Mouse (Mus musculus): ENCODE measurements at regions not wholly inside any gene's neighbourhood (a gene's known extent, or its start where the extent isn't known, plus 50 kb on each side); places are given as distances from the start of the nearest gene placed in this dataset.
A peak's percentile ranks its signal among the peaks of the same experiment; 100 is the strongest.

DNA sequence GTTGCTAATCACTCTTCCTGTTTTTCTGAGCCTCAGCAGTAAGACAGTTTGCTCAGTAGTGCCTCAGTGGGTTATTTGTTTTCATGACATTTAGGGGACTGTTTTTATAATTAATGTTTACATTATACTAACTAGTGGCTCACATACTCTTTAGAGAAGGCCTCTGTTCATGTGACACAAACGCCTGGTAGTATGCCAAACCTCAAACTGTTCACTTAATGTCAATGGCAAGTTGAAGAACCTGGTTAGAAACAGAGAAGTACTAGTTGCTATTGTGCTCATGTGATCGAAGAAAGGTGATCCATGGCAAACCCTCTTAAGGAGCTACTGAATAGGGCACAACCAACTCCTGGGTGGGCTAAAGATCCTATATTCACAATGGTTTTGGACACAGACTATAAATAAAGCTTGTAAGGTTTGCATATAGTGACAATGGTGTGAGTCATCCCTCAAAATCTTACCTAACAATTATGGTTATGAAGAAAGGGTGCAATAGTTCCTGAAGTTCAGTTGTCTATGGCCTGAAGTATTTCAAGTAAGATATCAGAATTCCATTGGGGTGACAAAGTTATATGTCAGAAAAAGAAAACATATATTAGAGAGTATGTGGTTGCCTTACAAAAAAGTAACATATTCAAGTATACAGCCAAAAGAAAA lies 340.1 kb upstream of the Dph6 start:
- DNase-seq (ENCODE audit: low read depth), result no peak
- TF ChIP-seq CTCF (IDR thresholded peaks at IDR 0.05; ENCODE audit: borderline replicate concordance, extremely low read depth, insufficient read depth, insufficient read length) (no peak), POLR2A (IDR thresholded peaks at IDR 0.05; ENCODE audit: borderline replicate concordance, extremely low read depth, insufficient read depth, insufficient read length, poor library complexity, severe bottlenecking) (no peak)

- TF ChIP-seq POLR2A (IDR thresholded peaks at IDR 0.05; ENCODE audit: borderline replicate concordance, extremely low read depth, insufficient read depth, insufficient read length, poor library complexity, severe bottlenecking), result no peak
- TF ChIP-seq CTCF (IDR thresholded peaks at IDR 0.05; ENCODE audit: borderline replicate concordance, extremely low read depth, insufficient read depth, insufficient read length), result no peak
- DNase-seq (ENCODE audit: low read depth), result no peak
These were observed 359.2 kb upstream of the Dph6 start for GRCm38 (mm10) chr2:115013916-115014315.

DNA sequence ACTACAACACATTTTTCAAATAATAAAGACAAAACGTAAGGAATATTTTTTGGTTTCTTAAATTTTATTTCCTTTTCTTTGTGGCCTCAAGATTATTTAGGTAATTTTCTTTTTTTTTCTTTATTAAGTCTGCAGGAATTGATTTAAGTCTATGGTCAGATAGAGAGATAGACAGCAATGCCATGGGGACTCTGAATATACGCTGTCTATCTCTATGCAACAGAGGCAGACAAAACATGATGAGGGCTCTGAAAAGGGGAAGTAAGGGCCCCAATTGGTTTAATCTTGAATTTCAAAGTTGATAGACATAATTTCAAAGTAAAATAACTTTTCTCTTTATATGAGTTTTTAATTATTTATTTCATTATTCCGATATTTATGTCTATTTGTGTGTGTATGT lies 372.0 kb upstream of the Dph6 start:
- TF ChIP-seq CTCF (IDR thresholded peaks at IDR 0.05; ENCODE audit: borderline replicate concordance, extremely low read depth, insufficient read depth, insufficient read length), result no peak
- no peak for TF ChIP-seq POLR2A (IDR thresholded peaks at IDR 0.05; ENCODE audit: borderline replicate concordance, extremely low read depth, insufficient read depth, insufficient read length, poor library complexity, severe bottlenecking)
- DNase-seq (ENCODE audit: low read depth), result no peak

- peak; percentile 48 for DNase-seq (ENCODE audit: low read depth)
- no peak for TF ChIP-seq CTCF (IDR thresholded peaks at IDR 0.05; ENCODE audit: borderline replicate concordance, extremely low read depth, insufficient read depth, insufficient read length)
- TF ChIP-seq POLR2A (IDR thresholded peaks at IDR 0.05; ENCODE audit: borderline replicate concordance, extremely low read depth, insufficient read depth, insufficient read length, poor library complexity, severe bottlenecking), result no peak
These were observed 376.4 kb upstream of the Dph6 start for GRCm38 (mm10) chr2:115031134-115031533.

DNA sequence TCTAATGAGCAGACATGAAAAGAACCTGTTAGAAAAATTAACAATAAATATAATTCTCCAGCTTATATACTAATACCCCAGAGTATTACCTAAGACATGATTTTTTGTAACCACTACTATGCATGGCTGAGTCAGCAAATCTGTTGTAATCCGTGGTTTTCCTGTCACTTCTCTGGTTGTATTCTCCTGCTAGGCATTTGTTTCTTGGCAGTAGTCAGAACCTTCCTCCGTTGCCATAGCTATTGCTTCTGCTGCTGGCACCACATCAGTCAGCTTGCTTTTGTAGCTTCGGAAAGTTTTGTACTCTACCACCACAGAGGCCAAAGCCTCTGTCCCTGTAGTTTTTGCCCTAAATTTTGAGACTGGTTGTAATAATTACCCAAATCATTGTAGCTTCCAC lies 381.4 kb upstream of the Dph6 start:
- peak; percentile 89 for DNase-seq (ENCODE audit: low read depth)
- TF ChIP-seq CTCF (IDR thresholded peaks at IDR 0.05; ENCODE audit: borderline replicate concordance, extremely low read depth, insufficient read depth, insufficient read length), result no peak
- no peak for TF ChIP-seq POLR2A (IDR thresholded peaks at IDR 0.05; ENCODE audit: borderline replicate concordance, extremely low read depth, insufficient read depth, insufficient read length, poor library complexity, severe bottlenecking)

DNA sequence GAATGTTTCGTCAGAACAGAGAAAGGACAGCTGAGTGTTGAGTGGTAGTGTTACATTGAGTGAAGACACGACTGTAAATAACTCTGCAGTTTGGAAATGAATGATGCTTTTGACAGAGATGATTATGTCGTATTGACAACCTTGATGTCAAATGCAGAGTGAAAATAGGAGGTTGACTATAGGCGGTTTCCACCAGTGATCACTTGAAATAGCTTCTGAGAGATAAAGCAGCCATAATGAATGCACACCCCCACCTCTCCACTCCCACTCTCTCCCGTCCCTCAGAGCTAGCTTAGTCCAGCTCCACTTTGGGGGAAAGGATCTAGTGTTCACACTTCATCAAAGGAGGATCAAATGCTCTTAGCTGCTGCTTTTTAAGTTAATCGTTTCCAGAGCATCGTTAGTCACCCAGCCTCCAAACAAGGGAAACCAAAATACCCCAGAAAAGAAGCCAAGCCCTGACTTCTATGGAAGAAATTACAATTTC lies 387.6 kb upstream of the Dph6 start:
- no peak for DNase-seq (ENCODE audit: low read depth)
- TF ChIP-seq POLR2A (IDR thresholded peaks at IDR 0.05; ENCODE audit: borderline replicate concordance, extremely low read depth, insufficient read depth, insufficient read length, poor library complexity, severe bottlenecking) (no peak), CTCF (IDR thresholded peaks at IDR 0.05; ENCODE audit: borderline replicate concordance, extremely low read depth, insufficient read depth, insufficient read length) (no peak)

GRCm38 (mm10) chr2:115056327-115057070 lies 401.7 kb upstream of the Dph6 start:
- no peak for TF ChIP-seq POLR2A (IDR thresholded peaks at IDR 0.05; ENCODE audit: borderline replicate concordance, extremely low read depth, insufficient read depth, insufficient read length, poor library complexity, severe bottlenecking)
- TF ChIP-seq CTCF (IDR thresholded peaks at IDR 0.05; ENCODE audit: borderline replicate concordance, extremely low read depth, insufficient read depth, insufficient read length), result no peak
- peak; percentile 94 for DNase-seq (ENCODE audit: low read depth)

DNA sequence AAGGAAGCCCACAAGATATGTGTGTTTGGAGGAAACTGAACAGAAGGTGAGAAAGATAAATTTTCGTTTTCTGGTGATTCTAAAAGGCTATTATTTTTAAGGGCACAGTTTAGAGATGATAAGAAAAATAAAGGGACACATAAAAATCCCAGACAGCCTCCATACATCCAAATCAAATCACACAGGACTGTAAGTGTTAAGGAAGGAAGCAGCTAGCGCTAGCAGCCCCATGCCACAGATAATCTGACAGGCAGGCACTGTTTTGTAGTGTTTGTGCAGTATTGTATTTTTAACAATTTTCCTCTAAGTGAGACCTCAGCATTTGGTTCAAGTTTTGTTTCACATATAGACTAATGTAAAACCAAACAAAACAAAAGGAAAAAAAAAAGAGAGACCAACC lies 402.4 kb upstream of the Dph6 start:
- TF ChIP-seq POLR2A (IDR thresholded peaks at IDR 0.05; ENCODE audit: borderline replicate concordance, extremely low read depth, insufficient read depth, insufficient read length, poor library complexity, severe bottlenecking) (no peak), CTCF (IDR thresholded peaks at IDR 0.05; ENCODE audit: borderline replicate concordance, extremely low read depth, insufficient read depth, insufficient read length) (no peak)
- peak; percentile 37 for DNase-seq (ENCODE audit: low read depth)

DNA sequence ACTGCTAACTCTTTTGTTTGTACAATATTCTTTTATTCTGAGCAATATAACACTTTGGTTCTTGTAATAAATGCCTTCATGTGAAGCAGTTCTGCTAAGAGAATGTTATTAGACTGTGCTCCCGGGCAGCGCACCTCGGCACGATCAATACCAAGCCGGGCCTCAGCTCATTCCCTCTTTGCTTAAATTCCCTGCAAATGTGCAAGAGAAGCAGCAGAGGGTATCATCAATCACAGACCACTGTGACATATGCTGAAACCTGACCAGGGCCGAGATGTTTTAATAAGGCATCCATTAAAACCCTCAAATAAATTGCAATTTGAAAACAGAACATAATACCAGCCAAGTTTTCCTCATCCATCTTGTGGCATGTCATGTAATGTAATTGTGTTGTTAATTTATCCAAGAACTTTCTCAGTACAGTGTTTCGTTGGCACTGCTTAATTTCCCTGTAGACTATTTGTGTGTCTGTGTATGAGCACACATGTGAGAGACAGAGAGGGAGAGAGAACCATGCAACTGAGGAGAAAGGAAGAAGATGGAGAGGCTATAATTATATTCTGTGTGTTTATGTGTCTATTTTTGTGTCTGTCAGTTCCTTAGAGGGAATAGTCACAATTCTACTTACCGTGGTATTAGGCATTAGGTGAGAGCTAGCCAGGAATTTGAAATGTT lies 412.9 kb upstream of the Dph6 start:
- TF ChIP-seq POLR2A (IDR thresholded peaks at IDR 0.05; ENCODE audit: borderline replicate concordance, extremely low read depth, insufficient read depth, insufficient read length, poor library complexity, severe bottlenecking) (no peak), CTCF (IDR thresholded peaks at IDR 0.05; ENCODE audit: borderline replicate concordance, extremely low read depth, insufficient read depth, insufficient read length) (no peak)
- peak; percentile 26 for DNase-seq (ENCODE audit: low read depth)

- peak; percentile 14 for DNase-seq (ENCODE audit: low read depth)
- TF ChIP-seq POLR2A (IDR thresholded peaks at IDR 0.05; ENCODE audit: borderline replicate concordance, extremely low read depth, insufficient read depth, insufficient read length, poor library complexity, severe bottlenecking) (no peak), CTCF (IDR thresholded peaks at IDR 0.05; ENCODE audit: borderline replicate concordance, extremely low read depth, insufficient read depth, insufficient read length) (no peak)
These were observed 414.9 kb upstream of the Dph6 start for GRCm38 (mm10) chr2:115069704-115070103.

DNA sequence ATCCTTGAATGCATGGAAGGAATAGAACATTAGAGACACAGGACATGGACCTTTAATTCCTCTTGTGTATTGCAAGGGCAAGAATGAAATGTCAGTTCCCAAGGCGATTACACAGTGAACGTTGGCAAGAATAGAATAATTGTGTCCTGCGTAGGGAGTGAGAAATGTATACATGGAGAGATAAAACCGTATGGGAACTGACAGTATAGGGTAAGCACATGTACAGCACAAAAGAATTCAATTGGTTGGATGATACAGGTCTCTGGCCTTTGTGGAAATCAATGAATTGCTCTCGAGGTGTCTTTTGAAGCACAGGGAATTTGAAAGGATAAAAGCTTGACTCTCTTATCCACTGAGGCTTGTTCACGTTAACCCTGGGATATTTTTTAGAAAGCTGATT lies 415.4 kb upstream of the Dph6 start:
- TF ChIP-seq POLR2A (IDR thresholded peaks at IDR 0.05; ENCODE audit: borderline replicate concordance, extremely low read depth, insufficient read depth, insufficient read length, poor library complexity, severe bottlenecking), result no peak
- no peak for TF ChIP-seq CTCF (IDR thresholded peaks at IDR 0.05; ENCODE audit: borderline replicate concordance, extremely low read depth, insufficient read depth, insufficient read length)
- peak; percentile 47 for DNase-seq (ENCODE audit: low read depth)

Measured in brain, embryonic 14.5 days (tissue).